Mouse (Mus musculus) right cerebral cortex, adult 18-20 months (tissue): Measurements from ENCODE around the gene Peli2.

Experiments used
- DNase-seq: peaks from one replicate; pipeline ENCODE4 v3.0.0; 2022; ENCODE audit warnings: mixed read lengths

Gene Peli2

GRCm38 (mm10) chr14:48153865-48154511 lies 33.4 kb downstream of the Peli2 start:
- no peak for DNase-seq

GRCm38 (mm10) chr14:48154641-48155040 lies 34.0 kb downstream of the Peli2 start:
- no peak for DNase-seq

- DNase-seq, result no peak
These were observed 34.5 kb downstream of the Peli2 start for GRCm38 (mm10) chr14:48155153-48155552.

- DNase-seq, result no peak
These were observed 36.5 kb downstream of the Peli2 start for GRCm38 (mm10) chr14:48157085-48157484.

GRCm38 (mm10) chr14:48157835-48158234 lies 37.2 kb downstream of the Peli2 start:
- DNase-seq, result no peak

GRCm38 (mm10) chr14:48159401-48159800 lies 38.8 kb downstream of the Peli2 start:
- DNase-seq, result no peak

GRCm38 (mm10) chr14:48162446-48162845 lies 41.8 kb downstream of the Peli2 start:
- DNase-seq, result peak; percentile 33

GRCm38 (mm10) chr14:48164917-48165316 lies 44.3 kb downstream of the Peli2 start:
- DNase-seq, result no peak

GRCm38 (mm10) chr14:48166396-48166795 lies 45.8 kb downstream of the Peli2 start:
- no peak for DNase-seq

GRCm38 (mm10) chr14:48167020-48167419 lies 46.4 kb downstream of the Peli2 start:
- DNase-seq, result no peak

- DNase-seq, result no peak
These were observed 47.5 kb downstream of the Peli2 start for GRCm38 (mm10) chr14:48168116-48168515.

- no peak for DNase-seq
These were observed 49.3 kb downstream of the Peli2 start for GRCm38 (mm10) chr14:48169970-48170369.

GRCm38 (mm10) chr14:48171268-48171667 lies 50.6 kb downstream of the Peli2 start:
- DNase-seq, result no peak

- DNase-seq, result no peak
These were observed 51.4 kb downstream of the Peli2 start for GRCm38 (mm10) chr14:48172026-48172425.

GRCm38 (mm10) chr14:48172876-48173275 lies 52.3 kb downstream of the Peli2 start:
- no peak for DNase-seq

GRCm38 (mm10) chr14:48173840-48174239 lies 53.2 kb downstream of the Peli2 start:
- no peak for DNase-seq

- no peak for DNase-seq
These were observed 53.7 kb downstream of the Peli2 start for GRCm38 (mm10) chr14:48174356-48174755.

GRCm38 (mm10) chr14:48175115-48175514 lies 54.5 kb downstream of the Peli2 start:
- no peak for DNase-seq

GRCm38 (mm10) chr14:48178304-48178995 lies 57.8 kb downstream of the Peli2 start:
- DNase-seq, result no peak

GRCm38 (mm10) chr14:48179021-48179420 lies 58.4 kb downstream of the Peli2 start:
- no peak for DNase-seq

GRCm38 (mm10) chr14:48186302-48186701 lies 65.7 kb downstream of the Peli2 start:
- no peak for DNase-seq

GRCm38 (mm10) chr14:48187100-48187499 lies 66.5 kb downstream of the Peli2 start:
- DNase-seq, result no peak

GRCm38 (mm10) chr14:48189330-48189729 lies 68.7 kb downstream of the Peli2 start:
- DNase-seq, result peak; percentile 71

- DNase-seq, result no peak
These were observed 70.3 kb downstream of the Peli2 start for GRCm38 (mm10) chr14:48190946-48191345.

GRCm38 (mm10) chr14:48191925-48192324 lies 71.3 kb downstream of the Peli2 start:
- no peak for DNase-seq
